ENCODE assay signal across 24 mouse cellular contexts in the genomic region with DNA sequence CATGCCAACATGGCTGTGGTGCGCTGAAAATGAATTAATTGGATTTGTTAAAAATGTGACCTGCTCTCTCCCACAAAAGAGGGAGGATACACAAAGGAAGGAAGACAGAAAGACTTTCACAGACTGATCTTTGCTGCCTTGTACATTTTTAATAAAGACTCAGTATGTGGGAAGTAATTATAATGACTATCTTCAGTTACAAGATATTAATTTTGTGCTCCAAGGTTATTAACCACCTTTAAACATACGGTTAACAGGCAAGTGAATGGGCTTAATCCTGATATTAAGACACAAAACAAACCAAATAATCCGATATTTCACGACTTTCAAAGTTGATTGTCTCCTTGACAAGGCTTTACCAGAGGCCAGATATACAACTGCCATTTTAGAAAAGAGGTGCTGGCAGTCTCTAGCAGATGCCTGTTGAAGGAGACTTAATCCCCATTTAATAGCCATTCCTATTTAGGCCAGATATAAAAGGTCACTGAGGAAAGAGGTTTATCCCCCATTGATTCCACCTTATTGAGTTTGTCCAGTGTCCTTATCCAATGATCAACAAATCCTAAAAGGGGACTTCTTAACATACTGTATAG.
DNase-seq lines count a peak whose midpoint lies in the region; ATAC-seq and TF ChIP-seq lines count a peak whose summit lies in the region.
"Had no signal": no experiment of that assay in that cellular context is flagged by ENCODE, and none has a peak within 500 bp of the region (broad histone marks: within the 10 kb centered on the region; RNA-seq: fewer than 3 reads in every experiment).

No protein-coding gene starts in this region.

- TF ChIP-seq POLR2A in brain, embryonic 14.5 days (IDR thresholded peaks at IDR 0.05; ENCODE audit: borderline replicate concordance, extremely low read depth, insufficient read depth, insufficient read length, poor library complexity, severe bottlenecking): no peak

- no peak for DNase-seq in hindbrain, embryonic 11.5 days (ENCODE audit: low spot score)
- DNase-seq in brain, embryonic 14.5 days (ENCODE audit: low read depth): peak; percentile 70
- DNase-seq in frontal cortex, postnatal 36 days (ENCODE audit: low spot score in 2 of 2): no peak
- DNase-seq in adrenal gland, adult (ENCODE audit: inconsistent age in 2 of 2, low spot score in 1 of 2): no peak
- DNase-seq in cerebellum, postnatal 10 days: no peak
- DNase-seq: adrenal gland, postnatal 14 days; cerebellum, adult 9-10 months; gastrocnemius, postnatal 25 days; heart, adult 18-20 months; heart, postnatal 10 days; kidney, postnatal 36 days; lung, adult 2 months; lung, postnatal 14 days had no signal

- H3K9me3 ChIP-seq in hindbrain, embryonic 13.5 days: no peaks in the 10 kb centered on the region
- no peaks in the 10 kb centered on the region for H3K9me3 ChIP-seq in hindbrain, embryonic 11.5 days (ENCODE audit: control insufficient read depth, low read length)
- no peaks in the 10 kb centered on the region for H3K9me3 ChIP-seq in forebrain, embryonic 16.5 days (ENCODE audit: control insufficient read depth, low read length)
- H3K9me3 ChIP-seq in midbrain, embryonic 16.5 days (replicated peaks; ENCODE audit: control insufficient read depth, low read length, poor library complexity, severe bottlenecking): no peaks in the 10 kb centered on the region
- H3K9me3 ChIP-seq: embryonic facial prominence, embryonic 15.5 days; heart, embryonic 12.5 days; hindbrain, embryonic 12.5 days; kidney, embryonic 15.5 days; limb, embryonic 13.5 days; liver, embryonic 12.5 days had no signal

- H3K4me3 ChIP-seq in hindbrain, embryonic 13.5 days: no peak overlapping the region
- H3K4me3 ChIP-seq in hindbrain, embryonic 11.5 days (ENCODE audit: low read depth, low read length): no peak overlapping the region
- H3K4me3 ChIP-seq in forebrain, embryonic 16.5 days (replicated peaks; ENCODE audit: low read length): no peak overlapping the region; the same call in 1 of the 2 replicates
- H3K4me3 ChIP-seq in midbrain, embryonic 16.5 days (ENCODE audit: low read depth, low read length): no peak overlapping the region; the same call in 1 of the 2 replicates
- H3K4me3 ChIP-seq: embryonic facial prominence, embryonic 15.5 days; heart, embryonic 12.5 days; hindbrain, embryonic 12.5 days; kidney, embryonic 15.5 days; limb, embryonic 13.5 days; liver, embryonic 12.5 days had no signal

- ATAC-seq in hindbrain, embryonic 13.5 days (ENCODE audit: low FRiP score): no peak
- no peak for ATAC-seq in hindbrain, embryonic 11.5 days (ENCODE audit: low FRiP score)
- ATAC-seq in forebrain, embryonic 16.5 days: 0 out of 2 replicates have a peak, but pooled peaks have one; percentile 2
- no peak for ATAC-seq in midbrain, embryonic 16.5 days
- ATAC-seq: intestine, embryonic 16.5 days; liver, embryonic 12.5 days had no signal

- no peak for TF ChIP-seq CTCF in brain, embryonic 14.5 days (IDR thresholded peaks at IDR 0.05; ENCODE audit: borderline replicate concordance, extremely low read depth, insufficient read depth, insufficient read length)

- no peaks in the 10 kb centered on the region for H3K27me3 ChIP-seq in hindbrain, embryonic 13.5 days
- no peaks in the 10 kb centered on the region for H3K27me3 ChIP-seq in hindbrain, embryonic 11.5 days (ENCODE audit: control insufficient read depth, insufficient read depth, low read length)
- H3K27me3 ChIP-seq in forebrain, embryonic 16.5 days (replicated peaks; ENCODE audit: control insufficient read depth, insufficient read depth, low read length): no peaks in the 10 kb centered on the region
- no peaks in the 10 kb centered on the region for H3K27me3 ChIP-seq in midbrain, embryonic 16.5 days (ENCODE audit: control insufficient read depth, insufficient read depth, low read depth, low read length)
- H3K27me3 ChIP-seq: embryonic facial prominence, embryonic 15.5 days; heart, embryonic 12.5 days; hindbrain, embryonic 12.5 days; kidney, embryonic 15.5 days; limb, embryonic 13.5 days; liver, embryonic 12.5 days had no signal

- H3K36me3 ChIP-seq in hindbrain, embryonic 13.5 days: no peaks in the 10 kb centered on the region
- no peaks in the 10 kb centered on the region for H3K36me3 ChIP-seq in hindbrain, embryonic 11.5 days (ENCODE audit: control insufficient read depth, insufficient read depth, low read length)
- no peaks in the 10 kb centered on the region for H3K36me3 ChIP-seq in forebrain, embryonic 16.5 days (ENCODE audit: control insufficient read depth, insufficient read depth)
- H3K36me3 ChIP-seq in midbrain, embryonic 16.5 days (ENCODE audit: control insufficient read depth, insufficient read depth, low read length): peaks cover 2% of the 10 kb centered on the region; the same call in 1 of the 2 replicates
- H3K36me3 ChIP-seq: embryonic facial prominence, embryonic 15.5 days; kidney, embryonic 15.5 days; liver, embryonic 12.5 days had no signal

- peaks cover 14% of the 10 kb centered on the region for H3K4me1 ChIP-seq in hindbrain, embryonic 13.5 days (replicated peaks)
- no peaks in the 10 kb centered on the region for H3K4me1 ChIP-seq in hindbrain, embryonic 11.5 days (replicated peaks; ENCODE audit: control insufficient read depth, insufficient read depth, low read length)
- peaks cover 7% of the 10 kb centered on the region for H3K4me1 ChIP-seq in forebrain, embryonic 16.5 days (replicated peaks; ENCODE audit: control insufficient read depth, insufficient read depth, low read length)
- peaks cover 13% of the 10 kb centered on the region for H3K4me1 ChIP-seq in midbrain, embryonic 16.5 days (ENCODE audit: control insufficient read depth, insufficient read depth, low read length)
- H3K4me1 ChIP-seq: heart, embryonic 12.5 days; hindbrain, embryonic 12.5 days; kidney, embryonic 15.5 days; liver, embryonic 12.5 days had no signal

- no peak overlapping the region for H3K9ac ChIP-seq in hindbrain, embryonic 13.5 days
- H3K9ac ChIP-seq in hindbrain, embryonic 11.5 days (ENCODE audit: low read depth, low read length): no peak overlapping the region
- H3K9ac ChIP-seq in forebrain, embryonic 16.5 days (replicated peaks; ENCODE audit: low read depth, low read length): no peak overlapping the region
- H3K9ac ChIP-seq in midbrain, embryonic 16.5 days (ENCODE audit: low read depth, low read length): no peak overlapping the region
- H3K9ac ChIP-seq: embryonic facial prominence, embryonic 15.5 days; heart, embryonic 12.5 days; hindbrain, embryonic 12.5 days; kidney, embryonic 15.5 days; limb, embryonic 13.5 days; liver, embryonic 12.5 days had no signal

- peak overlapping the region; percentile 61 for H3K27ac ChIP-seq in hindbrain, embryonic 13.5 days
- no peak overlapping the region for H3K27ac ChIP-seq in hindbrain, embryonic 11.5 days (ENCODE audit: low read depth, low read length)
- no peak overlapping the region for H3K27ac ChIP-seq in forebrain, embryonic 16.5 days (ENCODE audit: low read length)
- H3K27ac ChIP-seq in midbrain, embryonic 16.5 days (ENCODE audit: low read length): peak overlapping the region; percentile 62
- H3K27ac ChIP-seq: embryonic facial prominence, embryonic 15.5 days; hindbrain, embryonic 12.5 days; kidney, embryonic 15.5 days; limb, embryonic 13.5 days; liver, embryonic 12.5 days; stomach, postnatal 0 days had no signal

- 87% methylated on average over 4 of the region's 4 CpGs for WGBS in hindbrain, embryonic 13.5 days
- 86% methylated on average over 4 of the region's 4 CpGs for WGBS in hindbrain, embryonic 11.5 days
- 9% methylated on average over 4 of the region's 4 CpGs for WGBS in forebrain, embryonic 16.5 days
- WGBS in midbrain, embryonic 16.5 days: 18% methylated on average over 4 of the region's 4 CpGs

- H3K4me2 ChIP-seq in hindbrain, embryonic 13.5 days: no peak overlapping the region
- no peak overlapping the region for H3K4me2 ChIP-seq in hindbrain, embryonic 11.5 days (replicated peaks; ENCODE audit: low read depth, low read length)
- peak overlapping the region; percentile 26 for H3K4me2 ChIP-seq in forebrain, embryonic 16.5 days (ENCODE audit: low read length)
- H3K4me2 ChIP-seq in midbrain, embryonic 16.5 days (ENCODE audit: low read length): peak overlapping the region; percentile 39
- H3K4me2 ChIP-seq: embryonic facial prominence, embryonic 15.5 days; heart, embryonic 12.5 days; hindbrain, embryonic 12.5 days; kidney, embryonic 15.5 days; limb, embryonic 13.5 days; liver, embryonic 12.5 days had no signal

Comparison
In these comparisons a context has a peak if more than half of its experiments do, and no peak if none do; other contexts are left out.
1. H3K27ac ChIP-seq: peak in hindbrain, embryonic 13.5 days (single experiment) and midbrain, embryonic 16.5 days (single experiment); none in hindbrain, embryonic 11.5 days (single experiment) and forebrain, embryonic 16.5 days (single experiment).
2. H3K4me2 ChIP-seq: peak in forebrain, embryonic 16.5 days (single experiment) and midbrain, embryonic 16.5 days (single experiment); none in hindbrain, embryonic 13.5 days (single experiment) and hindbrain, embryonic 11.5 days (single experiment).